Mouse (Mus musculus) T-helper 1 cell (primary cell): Measurements from ENCODE around the gene Eif2ak3.

Source experiments
- in situ Hi-C: fragments of 300-600 bp; cut with MboI, MseI; formaldehyde crosslinking; loops from one replicate; pipeline ENCODE4 v1.15.1; 2025; ENCODE audit warnings: high pct_unique_total_duplicates

Eif2ak3 gene

GRCm38 (mm10) chr6:70898166-70898565, 53.9 kb downstream of the Eif2ak3 start:
- in situ Hi-C loops: no loop called here

DNA sequence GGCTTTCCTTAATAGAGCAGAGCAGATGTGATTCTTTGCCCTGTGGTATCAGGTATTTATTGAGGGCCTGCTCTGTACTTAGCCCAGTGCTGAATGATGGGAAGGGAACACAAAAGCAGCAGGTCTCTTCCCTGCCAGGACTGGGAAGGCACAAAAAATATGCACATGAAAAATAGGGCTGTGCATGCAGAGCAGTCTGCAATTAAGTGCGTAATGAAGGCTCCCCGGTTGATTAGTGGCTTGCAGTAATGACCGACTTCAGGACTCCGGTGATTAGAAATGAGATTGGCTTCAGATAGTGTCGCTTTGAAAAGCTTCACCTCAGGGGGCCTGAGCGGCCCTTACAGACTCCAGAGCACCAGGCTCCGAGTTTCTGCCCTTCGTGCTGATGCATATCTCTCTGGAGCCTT, 55.3 kb downstream of the Eif2ak3 start:
- in situ Hi-C loops: no loop called here

DNA sequence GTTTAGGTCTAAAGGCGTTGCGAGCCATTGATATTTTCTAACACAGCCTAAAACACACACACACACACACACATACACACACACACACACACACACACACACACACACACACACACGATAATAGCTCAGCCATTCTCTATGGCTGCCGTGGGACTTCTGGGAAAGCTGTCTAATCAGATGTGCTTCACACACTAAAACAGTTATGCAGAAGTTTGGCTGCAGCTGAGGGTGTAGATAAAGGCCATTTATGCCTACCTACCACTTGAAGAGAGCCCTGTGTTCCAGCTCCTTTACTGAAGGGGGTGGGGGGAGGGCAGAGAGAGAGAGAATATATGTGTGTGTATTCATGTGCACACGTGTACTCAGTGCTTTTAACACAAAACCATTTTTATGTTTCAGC, 59.4 kb downstream of the Eif2ak3 start:
- in situ Hi-C loops: no loop called here

- in situ Hi-C loops: no loop called here
Measured at GRCm38 (mm10) chr6:70909572-70909971, 65.3 kb downstream of the Eif2ak3 start.

DNA sequence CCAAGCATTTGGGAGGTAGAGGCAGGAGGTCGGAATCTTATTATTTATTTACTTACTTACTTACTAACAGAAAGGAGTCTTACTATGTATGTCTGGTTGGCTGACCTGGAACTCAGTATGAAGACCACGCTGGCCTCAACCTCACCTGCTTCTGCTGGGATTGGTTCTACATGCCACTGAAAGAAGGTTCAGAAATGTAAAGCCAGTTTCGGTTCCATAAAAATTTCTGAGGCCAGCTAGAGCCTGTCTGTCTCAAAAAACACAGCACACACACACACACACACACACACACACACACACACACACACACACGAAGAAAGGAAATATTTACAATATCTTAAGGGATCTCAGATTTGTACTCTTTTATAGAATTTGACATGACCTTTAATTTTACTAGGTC, 66.0 kb downstream of the Eif2ak3 start:
- in situ Hi-C loops: no loop called here

GRCm38 (mm10) chr6:70911668-70912395, 67.5 kb downstream of the Eif2ak3 start:
- in situ Hi-C loops: no loop called here

GRCm38 (mm10) chr6:70912396-70912765, 68.1 kb downstream of the Eif2ak3 start:
- in situ Hi-C loops: no loop called here

DNA sequence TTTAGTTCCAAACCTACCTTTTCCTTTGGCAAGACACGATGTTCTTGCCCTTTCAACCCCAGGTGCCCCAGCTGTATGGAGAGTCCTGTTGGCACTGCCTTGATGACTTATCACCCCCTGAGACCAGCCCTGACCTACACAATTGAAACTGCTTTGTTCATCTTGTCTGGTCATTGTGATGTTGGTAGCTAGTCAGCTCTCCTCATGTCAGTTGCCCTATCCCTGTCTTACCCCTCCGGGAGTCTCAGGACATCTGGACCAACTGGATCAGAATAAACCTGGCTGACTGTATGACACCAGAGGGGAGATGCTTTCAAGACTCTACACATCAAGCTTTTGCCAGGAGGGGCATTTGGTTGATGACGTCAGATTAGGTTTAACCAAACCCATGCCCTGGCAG, 74.5 kb downstream of the Eif2ak3 start, which contains the start of gene Tex37:
Gene Tex37, minus strand, starts transcription at position 101 of the 400 bp plus-strand sequence.
- in situ Hi-C loops: no loop called here

DNA sequence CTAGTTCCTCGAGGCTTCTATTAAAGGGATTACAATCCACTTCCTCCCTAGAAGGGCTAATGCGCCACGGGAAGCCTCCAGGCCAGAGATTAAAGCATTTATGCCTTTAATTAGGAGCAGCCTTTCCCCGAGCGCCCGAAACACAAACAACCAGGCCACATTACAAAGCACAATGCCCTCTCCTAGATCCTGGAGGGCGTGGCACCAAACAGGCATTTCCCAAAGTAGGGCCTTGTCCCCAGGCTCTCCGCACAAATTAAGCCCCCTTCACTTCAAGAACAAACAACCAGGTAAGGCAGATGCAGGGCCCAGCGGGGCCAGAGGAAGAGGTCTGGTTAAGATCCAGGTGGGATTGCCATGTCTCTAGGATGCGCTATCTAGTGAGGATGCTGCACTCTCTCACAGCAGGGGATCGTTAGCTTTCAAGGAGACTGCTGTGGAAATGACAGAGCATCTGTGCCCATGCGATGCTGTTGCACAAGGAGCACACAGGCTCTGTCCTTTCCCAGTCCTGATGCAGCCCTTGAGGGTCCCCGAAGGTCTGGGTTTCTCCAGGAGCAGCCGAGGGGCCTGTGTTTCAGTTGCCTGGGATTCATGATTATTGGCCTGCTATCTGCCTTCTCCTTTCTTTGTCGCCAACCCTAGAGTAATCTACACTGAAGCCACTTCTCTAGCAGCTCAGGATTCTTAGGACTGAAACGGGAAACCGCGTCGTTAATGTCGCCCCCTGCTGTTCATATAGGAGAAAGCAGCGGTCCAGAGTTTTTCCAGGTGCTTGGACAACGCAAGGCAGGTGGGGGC, 77.2 kb downstream of the Eif2ak3 start:
- in situ Hi-C loops: loop anchor here (10.0 kb wide), 1 partner anchor 417 kb away; no protein-coding TSS in a partner anchor

GRCm38 (mm10) chr6:70931801-70932200, 87.5 kb downstream of the Eif2ak3 start:
- in situ Hi-C loops: loop anchor here (10.0 kb wide), 1 partner anchor 193 kb away; no protein-coding TSS in a partner anchor

DNA sequence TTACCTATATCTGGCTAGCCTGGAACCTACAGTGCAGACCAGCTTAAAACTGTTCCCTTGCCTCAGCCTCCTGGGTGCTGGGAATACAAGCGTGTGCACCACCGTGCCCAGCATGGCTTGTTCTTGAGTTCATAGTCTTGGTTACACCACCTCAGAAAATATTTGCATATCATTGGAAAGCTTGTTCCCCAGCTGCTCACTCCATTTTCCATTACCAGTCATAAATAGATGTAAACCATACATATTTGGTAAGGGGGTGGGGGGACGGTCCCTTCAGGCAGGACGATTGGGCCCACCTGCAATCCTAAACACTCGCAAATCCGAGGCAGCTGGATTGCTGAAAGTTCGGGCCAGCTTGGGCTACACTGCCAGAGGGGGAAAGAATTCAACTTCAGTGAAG, 109.0 kb downstream of the Eif2ak3 start:
- in situ Hi-C loops: no loop called here

GRCm38 (mm10) chr6:70954040-70954439, 109.7 kb downstream of the Eif2ak3 start:
- in situ Hi-C loops: no loop called here
